Mouse (Mus musculus) CD8-positive naive resting alpha-beta T cell, adult 2 months (primary cell): ENCODE measurements at regions not wholly inside any gene's neighbourhood (a gene's known extent, or its start where the extent isn't known, plus 50 kb on each side); places are given as distances from the start of the nearest gene placed in this dataset.
A peak's percentile ranks its signal among the peaks of the same experiment; 100 is the strongest.

Experiments used
- DNase-seq, 2 experiments: peaks; one replicate each; pipeline ENCODE4 v3.0.0; 2022; ENCODE audit warnings: low read depth in 2 of 2, low spot score in 2 of 2

GRCm38 (mm10) chr3:15112177-15112838, 219.8 kb downstream of the Gm9733 start:
- DNase-seq: no peak

- DNase-seq: no peak
These were observed 213.3 kb downstream of the Gm9733 start for GRCm38 (mm10) chr3:15118634-15119356.

- DNase-seq: no peak
These were observed 205.4 kb downstream of the Gm9733 start for GRCm38 (mm10) chr3:15126736-15127135.

DNA sequence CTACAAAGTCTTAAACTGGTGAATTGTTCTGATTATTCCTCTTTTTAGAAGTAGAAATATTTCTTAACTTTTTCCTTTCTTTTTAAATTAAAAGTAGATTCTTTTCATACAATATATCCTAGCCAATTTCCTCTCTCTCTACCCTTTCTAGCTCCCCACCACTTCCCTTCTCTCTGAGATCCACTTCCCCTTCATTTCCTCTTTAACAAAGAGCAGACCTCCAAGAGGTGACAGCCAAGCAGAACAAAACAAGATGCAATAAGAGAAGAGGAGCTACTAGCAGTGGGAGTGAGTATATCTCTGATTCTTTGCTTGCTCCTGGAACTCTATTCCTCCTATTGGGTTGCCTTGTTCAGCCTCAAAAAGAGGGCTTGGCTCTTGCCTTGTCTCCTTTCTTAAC, 203.7 kb downstream of the Gm9733 start:
- DNase-seq: no peak

- DNase-seq: no peak
These were observed 203.1 kb downstream of the Gm9733 start for GRCm38 (mm10) chr3:15128960-15129359.

GRCm38 (mm10) chr3:15129729-15130369, 202.3 kb downstream of the Gm9733 start:
- no peak for DNase-seq

GRCm38 (mm10) chr3:15132136-15132535, 200.0 kb downstream of the Gm9733 start:
- no peak for DNase-seq

GRCm38 (mm10) chr3:15139550-15139949, 192.6 kb downstream of the Gm9733 start:
- DNase-seq: no peak

GRCm38 (mm10) chr3:15153710-15154109, 178.4 kb downstream of the Gm9733 start:
- DNase-seq: no peak

DNA sequence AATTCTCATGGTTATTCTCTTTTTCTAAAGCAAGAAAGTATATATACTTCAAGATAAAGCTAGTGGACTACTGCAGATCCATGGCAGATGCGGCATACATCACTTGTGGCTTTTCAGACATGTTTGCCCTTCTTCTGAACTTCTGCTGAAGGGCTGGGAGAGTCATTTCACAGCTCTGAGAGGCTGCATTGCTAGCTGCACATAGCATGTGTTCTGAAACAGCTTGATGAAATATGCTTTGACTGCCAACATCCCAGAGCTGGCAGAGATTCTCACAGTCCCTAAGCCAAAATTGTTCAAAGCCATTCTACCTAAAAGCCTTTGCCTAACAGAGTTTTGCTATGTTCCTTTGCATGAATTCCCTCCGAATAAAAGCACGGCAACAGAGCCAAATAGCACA, 177.9 kb downstream of the Gm9733 start:
- DNase-seq: no peak

DNA sequence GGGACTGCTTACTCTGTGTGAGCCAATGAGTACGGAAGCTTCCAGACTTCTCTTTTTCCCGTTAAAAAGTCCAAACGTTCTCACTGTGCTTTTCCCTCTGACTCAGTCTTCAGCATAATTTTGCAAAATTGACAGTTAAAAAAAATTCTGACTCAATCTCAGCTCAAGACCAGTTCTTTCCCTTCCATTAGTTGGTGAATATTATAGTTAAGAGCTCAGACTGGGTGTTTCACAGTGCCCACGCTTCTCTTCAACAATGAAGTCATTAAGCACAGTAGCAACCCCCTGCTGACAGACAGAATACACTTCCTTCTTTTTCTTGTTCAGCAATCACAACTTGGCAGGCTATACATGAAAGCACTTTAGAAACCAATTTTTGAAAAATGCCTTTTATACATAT, 175.4 kb downstream of the Gm9733 start:
- no peak for DNase-seq

GRCm38 (mm10) chr3:15157842-15158241, 174.3 kb downstream of the Gm9733 start:
- no peak for DNase-seq

GRCm38 (mm10) chr3:15158926-15159325, 173.2 kb downstream of the Gm9733 start:
- no peak for DNase-seq

- DNase-seq: no peak
These were observed 172.0 kb downstream of the Gm9733 start for GRCm38 (mm10) chr3:15159965-15160714.

- DNase-seq: no peak
These were observed 156.3 kb downstream of the Gm9733 start for GRCm38 (mm10) chr3:15175811-15176210.

DNA sequence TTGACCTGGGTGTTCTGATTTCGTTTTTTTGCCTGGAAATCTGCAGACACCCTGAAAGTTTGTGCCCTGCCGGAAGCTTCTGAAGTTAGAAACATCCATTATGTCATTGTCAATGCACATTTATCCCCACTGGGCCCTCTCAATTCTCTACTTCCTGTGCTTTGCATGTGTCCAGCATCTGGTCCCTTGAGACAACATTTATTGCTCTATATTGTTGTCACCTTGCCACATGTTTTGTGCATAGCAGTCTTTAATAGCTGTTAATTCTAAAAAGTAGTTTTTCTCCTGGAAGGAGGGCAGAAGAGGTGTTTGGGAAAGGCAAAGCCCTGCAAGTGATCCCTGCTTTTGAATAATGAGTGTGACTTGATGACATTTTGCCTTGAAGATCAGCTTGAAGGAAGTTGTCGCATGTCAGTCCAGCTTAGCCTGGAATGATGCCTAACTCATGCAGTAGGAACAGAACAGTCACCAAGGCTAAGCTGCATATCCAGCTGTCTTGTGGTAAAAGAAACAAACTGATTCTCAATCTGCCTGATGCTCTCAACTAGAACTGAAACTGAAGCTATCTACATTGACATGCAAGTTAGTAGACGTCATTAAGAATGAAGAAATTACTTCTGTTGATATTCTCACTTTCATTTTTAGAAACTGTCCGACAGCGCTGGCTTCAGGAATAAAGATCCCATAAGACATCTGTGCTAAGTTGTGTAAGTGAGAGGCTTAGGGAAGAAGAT, 152.9 kb downstream of the Gm9733 start:
- DNase-seq: no peak

GRCm38 (mm10) chr3:15181111-15181510, 151.0 kb downstream of the Gm9733 start:
- no peak for DNase-seq

DNA sequence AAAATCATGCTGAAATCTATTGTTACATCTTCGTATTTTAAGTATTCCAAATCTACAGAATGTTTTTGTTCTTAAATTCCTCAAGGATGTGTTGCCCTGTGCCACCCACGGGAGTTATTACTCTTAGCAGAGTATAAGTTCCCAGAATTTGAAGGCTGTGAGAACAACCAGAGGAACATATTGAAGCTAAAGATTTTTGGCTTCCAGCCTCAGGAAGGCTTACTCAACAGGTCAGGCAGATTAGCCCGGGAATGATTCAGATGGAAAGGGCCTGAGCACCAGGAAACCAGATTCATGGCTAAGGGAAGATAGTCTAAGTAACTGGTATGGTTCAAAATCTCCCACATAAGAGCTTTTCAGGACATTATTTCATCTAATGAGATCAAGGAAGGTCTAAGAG, 145.4 kb downstream of the Gm9733 start:
- DNase-seq: no peak

GRCm38 (mm10) chr3:15194362-15194761, 137.7 kb downstream of the Gm9733 start:
- DNase-seq: peak; percentile 27 to 33

DNA sequence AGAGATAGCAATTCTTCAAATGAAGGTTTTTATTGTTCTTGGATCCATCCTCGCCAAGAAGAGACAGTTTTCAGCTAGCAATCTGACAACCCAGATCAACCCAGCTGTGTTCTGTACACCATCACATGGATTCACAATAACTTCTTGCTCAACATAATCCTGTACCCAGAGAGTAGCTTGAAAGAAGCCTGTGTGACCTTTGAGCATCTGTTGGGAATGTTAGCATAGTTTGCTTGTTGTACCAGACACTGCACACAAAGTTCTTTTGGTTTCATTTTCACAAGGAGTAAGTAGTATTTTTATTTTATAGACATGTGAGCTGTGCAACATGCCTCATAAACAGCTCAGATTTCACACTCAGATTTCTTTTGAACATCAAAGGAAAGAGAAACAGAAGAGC, 136.0 kb downstream of the Gm9733 start:
- no peak for DNase-seq

- DNase-seq: no peak
These were observed 134.0 kb downstream of the Gm9733 start for GRCm38 (mm10) chr3:15198086-15198485.
